Mouse (Mus musculus) liver, embryonic 14.5 days (tissue): ENCODE measurements around the gene Adra1d. TPM values are rescaled to one million over a fixed set of nuclear protein-coding genes. Genes with fewer than 3 reads are reported as not detected.
A peak's percentile ranks its signal among the peaks of the same experiment; 100 is the strongest.

Experiments used
- ATAC-seq: fragments of 200-750 bp; cut with Nextera tagmentation; 2 replicates; pipeline ENCODE4 v1.8.0; 2017; ENCODE audit warnings: moderate number of reproducible peaks, mild to moderate bottlenecking, moderate library complexity; ENCODE audit not compliant: insufficient read depth
- DNase-seq, 3 experiments: peaks; one replicate each; pipeline ENCODE4 v3.0.0-alpha.2; 2012 to 2013; ENCODE audit warnings: low read depth in 3 of 3, low spot score in 3 of 3
- H3K27ac ChIP-seq: fragments of 300-500 bp; sonication (generic); 2 replicates; pipeline ENCODE4 v1.5.1; 2014; ENCODE audit warnings: moderate library complexity, mild to moderate bottlenecking, control low read depth, inconsistent platforms
- H3K27me3 ChIP-seq: fragments of 300-500 bp; sonication (generic); 2 replicates; pipeline ENCODE4 v1.6.1; 2014; ENCODE audit warnings: mild to moderate bottlenecking, low read length, moderate library complexity; ENCODE audit not compliant: control insufficient read depth, insufficient read depth
- H3K36me3 ChIP-seq: fragments of 300-500 bp; sonication (generic); replicated peaks from 2 replicates; pipeline ENCODE4 v1.6.1; 2014; ENCODE audit warnings: low read depth; ENCODE audit not compliant: control insufficient read depth, insufficient read depth
- H3K4me1 ChIP-seq, 2 experiments: fragments of 200-500 bp in 1 of 2; fragments of 300-500 bp in 1 of 2; sonication (generic) in 1 of 2; replicated peaks; 2 replicates each; pipeline ENCODE4 v1.6.1; 2012 to 2014; ENCODE audit warnings: antibody characterized with exemption in 1 of 2, inconsistent platforms in 1 of 2, low read length in 1 of 2; ENCODE audit not compliant: control insufficient read depth in 2 of 2, insufficient read depth in 2 of 2
- H3K4me2 ChIP-seq: fragments of 300-500 bp; sonication (generic); 2 replicates; pipeline ENCODE4 v1.6.1; 2014; ENCODE audit warnings: low read depth, mild to moderate bottlenecking, control low read depth, moderate library complexity
- H3K4me3 ChIP-seq, 2 experiments: fragments of 200-500 bp in 1 of 2; fragments of 300-500 bp in 1 of 2; sonication (generic) in 1 of 2; 2 replicates each; pipeline ENCODE4 v1.5.1; 2012 to 2014; ENCODE audit warnings: low read depth in 2 of 2, low read length in 2 of 2, mild to moderate bottlenecking in 2 of 2, control low read depth in 1 of 2, inconsistent platforms in 1 of 2, moderate library complexity in 1 of 2; ENCODE audit not compliant: insufficient read depth in 1 of 2
- H3K9ac ChIP-seq: fragments of 300-500 bp; sonication (generic); replicated peaks from 2 replicates; pipeline ENCODE4 v1.6.1; 2014; ENCODE audit warnings: mild to moderate bottlenecking, control low read depth, moderate library complexity
- H3K9me3 ChIP-seq: fragments of 300-500 bp; sonication (generic); 2 replicates; pipeline ENCODE4 v1.6.1; 2016; ENCODE audit warnings: low read length, mixed read lengths; ENCODE audit not compliant: control insufficient read depth
- CTCF ChIP-seq: IDR thresholded peaks from 2 replicates; pipeline ENCODE4 v1.5.1; 2016; ENCODE audit warnings: antibody characterized with exemption, low read depth, control low read depth
- EP300 ChIP-seq: IDR thresholded peaks from 2 replicates; pipeline ENCODE4 v1.6.1; 2016; ENCODE audit warnings: antibody characterized with exemption, low read depth
- WGBS: fragments of 180-500 bp; shearing (Covaris S2); extraction: QIAGEN DNeasy Blood & Tissue Kit; methylation state at CpG from one replicate; pipeline ENCODE4 v1.1.7; 2014; ENCODE audit not compliant: insufficient replicate concordance; 5-methylcytosine and 5-hydroxymethylcytosine counted together
- polyA plus RNA-seq, 2 experiments: library from polyadenylated mRNA; depleted of rRNA in 1 of 2; stranded (reverse) in 1 of 2; unstranded in 1 of 2; fragments of >200 nt; fragmentation: Nextera tagmentation in 1 of 2; extraction: Ambion mirVana in 1 of 2; gene quantifications; 2 replicates each; pipeline versions ENCODE4 v1.2.1 to v1.2.3; 2012 to 2014

The Adra1d gene
- polyA plus RNA-seq, 2 experiments = 0.30 to 0.57 TPM

DNA sequence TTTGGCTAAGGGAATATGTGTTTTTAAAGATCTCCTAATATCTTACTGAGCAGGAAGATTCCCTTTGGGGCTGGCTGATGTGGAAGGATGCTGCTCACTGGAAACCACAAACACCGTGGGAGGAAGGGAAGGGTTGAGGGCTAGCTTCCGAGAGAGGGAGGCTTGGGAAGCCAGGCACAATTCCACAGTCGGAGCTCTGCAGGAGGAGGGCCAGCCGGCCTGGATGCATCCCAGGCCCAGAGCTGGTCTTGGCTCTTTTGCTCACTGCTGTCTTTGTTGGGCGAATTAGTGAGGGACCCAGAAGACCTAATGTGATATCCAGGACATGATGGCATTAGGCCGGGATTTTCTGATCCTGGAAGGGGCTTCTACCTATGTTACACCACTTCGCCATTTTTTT is 63.9 kb downstream of the Adra1d start:
- Histone ChIP-seq H3K9me3 (no peaks in the 10 kb centered on the region), H3K27me3 (no peaks in the 10 kb centered on the region), H3K4me1 (peaks cover 66 to 69% of the 10 kb centered on the region in 2 experiments), H3K4me3 (peak overlapping the region in 1 of 2 experiments; percentile 42; a peak in 2 of 4 replicates), H3K36me3 (peaks cover 2% of the 10 kb centered on the region; the same call in 1 of the 2 replicates), H3K27ac (peak overlapping the region; percentile 99), H3K4me2 (peak overlapping the region; percentile 82), H3K9ac (peak overlapping the region; percentile 77)
- DNase-seq = no peak
- ATAC-seq = no peak
- no peak for TF ChIP-seq EP300
- TF ChIP-seq CTCF = no peak
- 75% methylated on average over 7 of the region's 7 CpGs for whole genome bisulfite sequencing

DNA sequence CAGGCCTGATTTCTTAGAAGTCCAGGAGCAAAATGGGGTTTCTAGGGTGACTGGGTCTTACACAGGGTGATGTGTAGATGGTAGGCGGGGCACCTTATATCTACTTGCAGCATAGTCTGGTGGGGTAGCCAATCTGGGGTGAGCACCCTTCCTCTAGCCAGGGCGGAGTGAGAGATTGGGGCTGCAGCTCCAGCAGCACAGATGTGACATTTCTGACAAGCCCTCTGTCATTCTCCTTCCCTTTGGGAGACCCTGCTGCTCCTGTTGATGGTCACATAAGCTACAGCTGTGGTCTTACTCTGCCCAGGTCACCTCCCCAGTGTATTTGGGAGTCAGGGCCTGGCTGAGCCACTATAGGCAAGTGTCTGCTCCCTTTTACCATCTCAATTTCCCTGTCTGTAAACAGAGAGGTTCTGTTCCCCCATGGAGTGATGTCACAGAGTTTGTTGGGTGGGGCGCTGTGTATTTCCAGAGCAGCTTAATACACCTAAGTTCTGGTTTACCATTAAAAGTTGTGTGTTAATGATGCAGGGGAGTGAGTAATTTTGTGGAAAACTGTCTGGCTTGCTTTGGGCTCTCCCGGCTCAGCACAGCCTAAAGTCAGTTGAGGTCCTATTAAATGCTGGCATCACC is 64.7 kb downstream of the Adra1d start:
- peak overlapping the region; percentile 42 to 60 for H3K4me3 ChIP-seq
- peak; percentile 99 for ATAC-seq
- 26% methylated on average over 4 of the region's 4 CpGs for WGBS

DNA sequence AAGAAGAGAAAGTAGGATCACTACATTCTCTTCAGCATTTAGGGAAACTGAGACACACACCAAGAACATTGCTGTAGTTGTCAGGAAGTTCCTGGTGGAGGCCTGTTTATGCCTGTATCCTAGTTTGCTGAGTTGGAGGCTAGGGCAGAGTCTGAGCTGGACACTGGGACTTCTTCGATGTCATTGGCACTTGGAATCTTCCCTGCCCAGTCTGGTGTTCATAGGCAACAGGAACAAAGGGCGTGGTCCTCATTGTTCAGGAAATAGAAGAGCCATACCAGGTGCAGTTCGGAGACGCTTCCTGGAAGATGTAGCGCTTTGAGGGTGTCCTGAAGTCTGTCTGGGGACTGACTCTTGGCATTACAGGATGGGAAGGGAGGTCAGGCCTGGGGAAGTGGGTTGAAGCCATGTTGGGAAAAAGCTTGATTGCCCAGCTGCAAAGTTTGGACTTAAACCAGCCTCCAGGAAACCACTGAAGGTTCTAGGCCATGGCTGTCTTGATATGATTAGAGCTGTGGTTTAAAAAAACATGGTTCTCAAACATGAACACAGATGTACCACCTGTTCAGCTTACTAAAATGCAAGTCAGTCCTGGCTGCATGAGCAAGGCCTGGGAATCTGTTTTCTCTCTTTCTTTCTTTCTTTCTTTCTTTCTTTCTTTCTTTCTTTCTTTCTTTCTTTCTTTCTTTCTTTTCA is 65.8 kb downstream of the Adra1d start:
- peak overlapping the region; percentile 82 for H3K4me2 ChIP-seq
- peak overlapping the region; percentile 67 for H3K9ac ChIP-seq
- no peak for ATAC-seq
- peaks cover 62 to 63% of the 10 kb centered on the region in 2 experiments for H3K4me1 ChIP-seq
- peak overlapping the region; percentile 99 for H3K27ac ChIP-seq
- TF ChIP-seq EP300 (peak; percentile 30; the same call in 1 of the 2 replicates), CTCF (no peak)
- peak overlapping the region; percentile 7 to 98; a peak in 3 of 4 replicates for H3K4me3 ChIP-seq
- no peak for DNase-seq
- 53% methylated on average over 5 of the region's 5 CpGs for WGBS
- no peaks in the 10 kb centered on the region; the same call in 1 of the 2 replicates for H3K27me3 ChIP-seq
- peaks cover 2% of the 10 kb centered on the region; the same call in 1 of the 2 replicates for H3K36me3 ChIP-seq
- no peaks in the 10 kb centered on the region for H3K9me3 ChIP-seq

More for the DNA sequence above, 64.7 kb downstream of the Adra1d start:
- DNase-seq = peak; percentile 91 to 93 (median 92)
- Histone ChIP-seq H3K9ac (peak overlapping the region; percentile 77), H3K27me3 (no peaks in the 10 kb centered on the region; the same call in 1 of the 2 replicates), H3K4me1 (peaks cover 67 to 68% of the 10 kb centered on the region in 2 experiments), H3K9me3 (no peaks in the 10 kb centered on the region), H3K27ac (peak overlapping the region; percentile 99), H3K36me3 (peaks cover 2% of the 10 kb centered on the region; the same call in 1 of the 2 replicates), H3K4me2 (peak overlapping the region; percentile 82)
- TF ChIP-seq CTCF (no peak), EP300 (peak; percentile 99)

Other genes starting within 250 kb of the Adra1d start
- 0.49 and 0.55 TPM in 2 replicates for gene Rnf24, start 209.4 kb downstream of the Adra1d start, polyA plus RNA-seq (2012; rRNA removed)
- gene Rnf24, start 209.4 kb downstream of the Adra1d start, polyA plus RNA-seq (2014; fragmentation: Nextera tagmentation; extraction: Ambion mirVana) = 0.32 and 0.38 TPM in 2 replicates
- 58.1 and 75.0 TPM in 2 replicates for gene Smox, start 70.8 kb downstream of the Adra1d start, polyA plus RNA-seq (2012; rRNA removed)
- 70.4 and 85.8 TPM in 2 replicates for gene Smox, start 70.8 kb downstream of the Adra1d start, polyA plus RNA-seq (2014; fragmentation: Nextera tagmentation; extraction: Ambion mirVana)